Mouse (Mus musculus) NIH3T3 (cell line): Measurements from ENCODE around the gene Enpep.

Experiments
- DNase-seq: peaks from one replicate; pipeline ENCODE4 v3.0.0-alpha.2; 2012; ENCODE audit warnings: low read depth

Enpep gene

GRCm38 (mm10) chr3:129238664-129239258, 93.8 kb downstream of the Enpep start:
- DNase-seq = no peak

DNA sequence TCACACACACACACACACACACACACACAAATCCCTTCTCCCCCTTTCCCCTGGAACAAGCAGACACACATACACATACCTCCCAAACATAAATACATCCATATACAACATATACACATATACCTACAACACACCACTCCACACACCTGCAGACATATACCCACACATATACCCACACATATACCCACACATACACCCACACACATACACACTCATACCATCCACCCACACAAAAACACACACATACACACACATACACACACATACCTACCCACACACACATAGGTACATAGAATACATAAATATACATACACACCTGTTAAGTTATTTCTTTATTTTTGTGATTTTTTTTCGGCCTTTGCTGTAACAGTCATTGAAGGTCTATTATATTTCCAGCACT, 94.5 kb downstream of the Enpep start:
- no peak for DNase-seq

DNA sequence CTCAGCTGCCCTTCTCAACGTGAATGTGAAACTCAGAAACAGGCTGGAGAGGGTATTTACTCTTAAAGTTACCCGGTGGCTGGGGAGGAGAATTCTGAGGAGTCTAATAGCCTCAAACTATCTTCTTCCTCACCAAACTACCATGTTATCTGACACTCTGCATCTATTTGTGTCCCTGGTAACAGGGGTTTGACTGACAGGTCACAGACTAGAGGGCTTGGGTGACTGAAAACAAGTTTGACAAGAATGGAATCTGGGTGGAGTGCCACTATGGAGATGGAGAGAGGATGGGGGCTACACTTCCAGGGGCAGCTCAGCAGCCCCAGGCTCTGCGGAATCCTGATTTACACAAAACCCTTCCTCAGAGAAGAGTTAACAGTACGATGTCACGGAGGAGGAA, 105.2 kb downstream of the Enpep start:
- no peak for DNase-seq

GRCm38 (mm10) chr3:129226681-129227080, 105.8 kb downstream of the Enpep start:
- DNase-seq = no peak

DNA sequence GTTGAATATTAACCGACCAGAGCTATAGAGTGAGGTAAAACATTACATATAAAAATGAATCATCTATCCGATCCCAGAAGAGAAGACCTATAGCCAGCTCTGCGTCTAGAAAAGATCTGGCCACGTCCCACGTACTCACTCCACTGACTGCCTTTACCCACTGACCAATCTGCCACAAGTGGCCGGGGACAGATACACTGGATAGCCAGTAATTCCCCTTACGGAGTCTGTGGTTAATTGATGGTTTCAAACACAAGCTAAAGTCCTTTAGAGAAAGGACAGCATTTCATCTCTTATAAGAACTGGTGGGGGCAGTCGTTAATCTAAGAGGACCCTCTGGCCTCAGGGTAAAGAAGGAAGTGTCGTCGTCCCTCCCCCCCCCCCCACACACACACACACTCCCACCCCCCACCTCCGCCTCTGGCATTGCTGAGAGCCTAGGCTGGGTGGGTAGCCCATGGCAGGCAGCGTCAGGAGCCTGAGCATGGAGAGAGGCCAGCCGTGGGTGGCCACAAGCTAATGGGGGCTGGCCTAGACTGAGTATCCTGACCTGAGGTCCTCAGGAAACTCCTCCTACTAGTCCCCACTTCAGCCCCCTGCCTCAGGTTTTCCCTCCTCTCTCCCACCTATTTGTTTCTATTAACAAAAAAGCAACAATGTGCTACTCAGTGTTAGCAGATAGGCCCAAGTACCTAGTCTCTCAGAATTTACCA, 106.8 kb downstream of the Enpep start:
- DNase-seq = no peak

- no peak for DNase-seq
Observed at GRCm38 (mm10) chr3:129224806-129225576, 107.5 kb downstream of the Enpep start.

GRCm38 (mm10) chr3:129223964-129224805, 108.3 kb downstream of the Enpep start:
- no peak for DNase-seq

GRCm38 (mm10) chr3:129223401-129223800, 109.1 kb downstream of the Enpep start:
- DNase-seq = no peak

DNA sequence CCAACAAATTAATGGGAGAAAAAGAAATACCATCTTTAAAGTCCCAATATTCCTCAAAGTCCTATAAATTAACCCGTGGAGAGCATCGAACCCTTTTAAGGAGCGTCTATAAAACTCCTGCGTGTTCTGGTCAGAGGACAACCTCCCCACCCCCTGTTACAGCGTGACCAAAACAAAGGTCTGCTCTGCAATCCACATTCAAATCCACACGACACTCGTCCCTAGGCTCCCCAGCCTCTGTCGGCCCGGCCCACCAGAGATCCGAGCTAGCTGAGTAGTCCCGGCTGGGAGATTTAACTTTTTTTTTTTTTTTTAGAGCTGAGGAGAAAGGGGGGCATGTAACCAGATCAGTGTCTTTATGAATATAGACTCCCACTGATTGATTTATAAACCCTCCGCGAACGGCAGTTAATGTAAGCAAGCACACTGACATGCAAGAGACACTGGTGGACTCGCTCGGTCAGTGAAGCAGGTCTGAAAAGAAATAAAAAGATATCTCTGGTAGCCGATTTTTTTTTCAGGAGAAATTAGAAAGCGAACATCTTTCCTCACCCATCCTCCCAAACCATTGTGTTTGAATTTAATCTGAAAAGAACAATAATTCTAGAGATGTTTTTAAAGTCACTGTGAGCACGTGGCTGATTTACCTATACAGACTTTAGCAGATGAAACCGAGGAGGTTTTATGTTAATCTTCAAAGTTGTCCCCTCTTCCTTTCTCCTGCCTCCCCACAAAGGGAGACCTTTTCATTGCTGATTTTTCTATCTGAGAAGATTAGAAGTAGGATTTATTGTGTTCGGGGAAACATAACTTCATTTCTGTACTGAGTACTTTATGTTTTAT, 109.9 kb downstream of the Enpep start:
- no peak for DNase-seq

DNA sequence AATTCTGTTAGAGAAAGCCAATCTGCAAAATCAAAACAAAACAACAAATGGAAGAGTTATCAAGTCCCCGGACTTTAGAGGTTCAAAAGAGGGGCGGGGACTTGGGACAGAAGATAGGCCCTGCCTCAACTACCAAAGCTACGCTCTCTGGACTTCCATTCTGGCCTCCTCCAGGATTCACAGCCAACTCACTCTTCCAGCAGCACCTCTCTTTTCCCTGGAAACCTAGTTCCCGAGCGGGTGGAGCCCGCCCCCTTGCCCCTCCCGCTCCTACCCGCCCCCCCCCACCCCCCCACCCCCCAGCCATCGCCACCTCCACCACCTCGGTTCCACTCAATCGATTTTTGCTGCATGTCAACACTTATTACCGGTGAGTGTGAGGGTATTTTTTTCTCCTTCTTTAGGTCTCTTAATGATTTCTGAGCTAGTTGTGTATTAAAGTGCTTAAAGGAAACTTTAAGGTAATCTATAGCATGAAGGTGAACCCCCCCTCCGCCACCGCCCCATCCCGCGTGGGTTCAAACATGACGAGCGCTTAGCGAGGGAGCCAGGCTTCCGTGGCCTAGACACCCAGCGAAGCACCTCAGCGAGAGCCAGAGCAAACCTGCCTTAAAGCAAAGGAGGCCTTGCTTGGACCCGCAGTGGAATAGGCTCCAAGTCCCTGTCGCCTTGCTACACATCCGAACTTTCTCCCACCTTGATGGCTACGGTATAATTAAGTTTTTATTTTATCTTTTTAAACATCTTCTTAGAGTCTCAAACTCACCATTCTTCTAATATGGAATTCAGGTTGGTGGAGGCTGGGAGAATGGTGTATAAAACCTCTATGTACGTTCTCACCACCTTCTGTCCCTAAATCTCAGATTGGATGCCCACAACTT, 110.9 kb downstream of the Enpep start:
- DNase-seq = no peak

DNA sequence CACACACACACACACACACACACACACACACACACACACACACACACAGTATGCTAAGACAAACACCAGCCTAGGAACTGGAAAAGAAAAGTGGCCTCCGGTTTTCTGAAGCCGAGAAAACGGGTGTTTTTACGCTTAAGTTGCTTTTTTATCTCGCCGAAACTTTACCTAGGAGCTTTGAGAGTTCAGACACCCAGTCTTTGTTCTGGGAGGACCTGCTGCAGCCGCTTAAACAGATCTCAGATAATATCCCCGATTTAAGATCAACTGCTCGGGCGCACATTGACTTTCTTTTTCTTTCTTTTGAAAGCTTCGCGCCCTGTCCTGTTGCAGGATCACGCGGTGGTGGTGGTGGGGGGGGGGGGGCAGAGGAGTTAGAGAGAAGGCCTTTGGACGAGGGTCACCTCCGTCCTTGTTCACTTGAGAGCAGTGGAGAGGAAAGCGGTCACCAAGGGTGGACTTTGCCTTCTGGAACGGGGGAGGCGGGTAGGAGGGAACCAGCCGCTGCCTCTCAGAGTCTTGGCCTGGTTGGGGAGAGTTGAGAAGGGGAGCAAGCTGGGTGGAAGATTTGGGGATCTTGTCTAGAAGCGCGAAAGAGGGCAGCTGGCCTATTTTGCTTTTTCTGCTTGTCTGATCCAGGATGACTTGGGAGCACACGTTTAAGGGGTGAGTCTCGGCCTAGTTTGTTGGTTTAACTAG, 111.7 kb downstream of the Enpep start:
- no peak for DNase-seq

DNA sequence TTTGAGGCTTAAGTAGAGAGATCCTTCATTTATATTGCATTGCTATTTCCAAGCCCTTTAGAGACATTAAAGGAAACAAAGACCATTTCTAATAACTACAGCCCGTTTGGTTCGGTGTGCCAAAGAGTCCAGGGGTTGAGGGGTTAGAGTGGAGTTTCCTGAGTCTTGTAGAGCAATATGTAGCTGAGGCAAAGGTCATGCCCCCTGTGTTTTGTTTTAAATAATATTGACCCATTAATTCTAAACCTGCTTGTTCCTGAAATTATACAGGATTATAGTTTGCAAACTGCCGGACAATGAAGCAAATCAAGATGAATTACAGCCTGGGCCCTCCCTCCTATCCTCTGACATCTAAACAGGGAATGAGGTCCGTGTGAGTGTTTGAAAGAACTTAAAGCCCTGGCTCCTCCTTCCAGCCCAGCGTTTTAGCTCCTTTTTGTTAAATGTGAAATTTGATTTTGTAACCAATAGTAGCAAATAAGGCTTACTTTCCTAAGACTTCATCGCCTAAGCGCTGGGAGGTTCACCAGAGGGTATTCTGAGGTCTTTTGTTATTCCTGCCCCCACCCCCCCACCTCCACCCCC, 112.3 kb downstream of the Enpep start:
- DNase-seq = no peak
